Mouse (Mus musculus) skeletal muscle tissue, postnatal 0 days (tissue): ENCODE measurements around the gene Rfx3. TPM values are rescaled to one million over a fixed set of nuclear protein-coding genes. Genes with fewer than 3 reads are reported as not detected.

Experiments used
- polyA plus RNA-seq: library from polyadenylated mRNA; unstranded; fragments of >200 nt; fragmentation: Nextera tagmentation; extraction: Ambion mirVana; gene quantifications from 2 replicates; pipeline ENCODE4 v1.2.1, GENCODE M21; 2015

The Rfx3 gene
- 1.8 and 2.5 TPM in 2 replicates for polyA plus RNA-seq

GRCm38 (mm10) chr19:28010471-28011395 is at the start of gene Rfx3:
Gene Rfx3, minus strand, starts transcription at chr19:28011166.

